Mouse (Mus musculus): ENCODE results near the gene Itpr3. TPM values are rescaled to one million over a fixed set of nuclear protein-coding genes. Genes with fewer than 3 reads are reported as not detected.

The Itpr3 gene
- polyA plus RNA-seq, 1 experiment from 2014 or later, result 4.9 TPM

DNA sequence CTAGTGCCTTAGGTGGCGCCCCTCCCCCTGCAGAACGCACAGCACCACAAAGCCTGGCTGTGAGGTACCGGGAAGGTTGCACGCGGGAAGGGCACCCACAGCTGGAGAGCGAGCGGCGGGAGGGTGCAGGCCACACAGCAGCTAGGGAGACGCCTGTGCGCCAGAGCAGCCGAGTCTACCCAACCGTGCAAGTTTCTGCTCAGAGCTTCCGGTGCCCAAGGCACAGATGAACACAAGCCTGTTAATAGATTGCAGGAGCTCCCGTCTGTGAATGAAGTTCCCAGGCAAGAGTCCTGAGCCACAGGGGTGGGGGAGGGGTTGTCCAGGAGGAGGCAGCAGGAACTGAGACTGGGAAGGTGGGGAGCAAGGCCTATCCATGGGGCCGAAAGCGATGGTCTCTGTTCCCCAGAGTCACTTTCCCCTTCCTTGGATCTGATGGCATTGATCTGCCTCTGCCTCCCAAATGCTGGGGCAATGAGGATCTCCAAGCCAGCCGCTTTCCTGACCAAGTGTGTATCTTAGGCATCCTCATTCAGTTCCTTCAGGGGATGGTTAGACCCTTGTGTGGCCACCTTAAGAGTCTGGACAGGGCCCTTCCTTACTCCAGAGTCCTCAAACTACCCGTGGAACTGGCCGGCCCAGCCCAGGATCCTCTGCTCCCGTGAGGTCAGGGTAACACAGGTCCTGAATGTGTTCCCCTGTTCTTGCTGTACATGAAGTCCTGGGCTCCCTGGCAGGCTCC lies 16.6 kb upstream of the Itpr3 start:
- Histone ChIP-seq H3K4me1 (peaks cover 43% of the 10 kb centered on the region), H3K27ac (peak overlapping the region; percentile 3; the same call in 1 of the 2 replicates), H3K9me3 (no peaks in the 10 kb centered on the region), H3K27me3 (no peaks in the 10 kb centered on the region), H3K36me3 (no peaks in the 10 kb centered on the region), H3K4me2 (0 out of 2 replicates have a peak overlapping the region, but pooled peaks have one; percentile 11), H3K9ac (no peak overlapping the region), H3K4me3 (no peak overlapping the region)
- no peak for ATAC-seq (ENCODE audit: borderline replicate concordance, extremely low read depth, low FRiP score, low TSS enrichment)
- WGBS, result 23% methylated on average over 20 of the region's 20 CpGs

DNA sequence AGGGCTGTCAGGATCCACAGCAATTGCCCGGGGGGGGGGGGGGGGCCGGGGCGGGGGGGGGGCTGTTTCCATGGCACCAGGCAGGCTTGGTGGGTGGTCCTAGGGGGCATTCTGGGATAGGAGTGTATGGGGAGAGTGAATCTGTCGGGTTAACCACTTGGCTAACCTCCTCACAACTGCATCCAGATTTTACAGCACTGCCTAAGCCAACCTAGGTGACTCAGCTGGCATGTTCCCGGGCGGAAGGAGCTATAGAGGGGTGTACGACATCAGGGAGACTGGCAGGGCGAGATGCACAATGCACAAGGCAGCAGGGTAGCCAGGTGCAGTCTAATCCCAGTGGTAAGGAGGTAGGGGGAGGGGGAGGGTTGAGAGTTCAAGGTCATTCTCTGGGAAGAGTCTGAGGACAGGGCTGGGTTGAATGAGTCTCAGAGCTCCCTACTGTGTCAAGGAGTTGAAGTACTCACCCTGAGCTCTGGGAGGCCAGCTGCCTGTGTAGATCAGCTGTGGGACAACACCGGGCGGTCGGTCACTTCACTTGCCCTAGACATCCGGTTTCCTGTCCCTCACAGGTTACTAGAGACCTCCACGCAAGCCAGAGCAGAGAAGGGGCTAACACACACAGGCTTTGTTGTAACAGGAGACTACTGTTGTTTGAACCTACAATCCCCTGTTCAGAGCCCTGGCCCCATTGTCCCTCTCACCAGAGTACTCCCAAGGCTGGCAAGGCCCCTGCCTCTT lies 15.9 kb upstream of the Itpr3 start:
- no peak overlapping the region for H3K27ac ChIP-seq

DNA sequence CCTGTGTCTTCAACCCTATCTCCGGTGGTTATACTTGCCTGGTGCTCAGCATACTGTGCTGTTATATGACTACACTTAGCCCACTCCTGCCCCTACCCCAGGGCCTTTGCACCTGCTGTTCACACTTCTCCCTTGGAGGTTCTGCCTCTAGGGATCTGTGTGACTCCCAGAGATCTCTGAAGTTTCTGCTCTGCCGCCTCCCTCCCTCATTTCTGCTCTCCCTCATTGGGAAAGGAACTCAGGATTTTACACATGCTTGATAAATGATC lies 15.4 kb upstream of the Itpr3 start:
- Histone ChIP-seq H3K27me3 (no peaks in the 10 kb centered on the region), H3K4me1 (peaks cover 41% of the 10 kb centered on the region)
- no peak for ATAC-seq (ENCODE audit: borderline replicate concordance, extremely low read depth, low FRiP score, low TSS enrichment)

More for the DNA sequence above, 15.9 kb upstream of the Itpr3 start:
- 53% methylated on average over 10 of the region's 13 CpGs for WGBS
- Histone ChIP-seq H3K36me3 (no peaks in the 10 kb centered on the region), H3K9me3 (no peaks in the 10 kb centered on the region), H3K9ac (no peak overlapping the region), H3K4me2 (no peak overlapping the region), H3K4me1 (peaks cover 43% of the 10 kb centered on the region), H3K27me3 (no peaks in the 10 kb centered on the region), H3K4me3 (no peak overlapping the region)
- no peak for ATAC-seq (ENCODE audit: borderline replicate concordance, extremely low read depth, low FRiP score, low TSS enrichment)

DNA sequence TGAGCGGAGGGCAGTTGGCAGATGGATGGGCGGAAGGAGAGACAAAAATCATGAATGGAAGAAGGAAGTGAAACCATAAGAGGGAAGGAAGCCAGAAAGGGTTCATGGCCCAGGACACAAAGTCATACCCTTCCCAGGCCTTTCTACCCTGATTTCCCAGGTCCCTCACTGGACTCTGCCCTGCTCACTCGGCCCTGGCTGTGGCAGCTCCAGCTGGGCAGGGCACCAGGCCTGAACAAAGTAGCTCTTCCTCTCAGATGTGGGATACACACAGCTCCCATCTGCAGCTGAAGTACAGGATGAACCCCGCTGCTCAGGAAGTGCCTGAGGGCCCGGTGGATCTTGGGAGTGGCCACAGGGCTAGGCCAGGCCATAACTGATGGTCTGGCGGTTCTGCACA lies 14.3 kb upstream of the Itpr3 start:
- Histone ChIP-seq H3K4me1 (peaks cover 38% of the 10 kb centered on the region), H3K27me3 (no peaks in the 10 kb centered on the region), H3K36me3 (no peaks in the 10 kb centered on the region), H3K27ac (no peak overlapping the region), H3K9ac (no peak overlapping the region), H3K9me3 (no peaks in the 10 kb centered on the region), H3K4me3 (no peak overlapping the region), H3K4me2 (no peak overlapping the region)
- ATAC-seq (ENCODE audit: borderline replicate concordance, extremely low read depth, low FRiP score, low TSS enrichment), result no peak
- WGBS, result 74% methylated on average over 6 of the region's 6 CpGs

More for the DNA sequence above, 15.4 kb upstream of the Itpr3 start:
- no peak overlapping the region for H3K9ac ChIP-seq
- no peaks in the 10 kb centered on the region for H3K36me3 ChIP-seq
- no peak overlapping the region for H3K27ac ChIP-seq
- no peak overlapping the region for H3K4me3 ChIP-seq
- H3K4me2 ChIP-seq, result no peak overlapping the region
- no peaks in the 10 kb centered on the region for H3K9me3 ChIP-seq
- 90% methylated on average over 2 of the region's 2 CpGs for WGBS

DNA sequence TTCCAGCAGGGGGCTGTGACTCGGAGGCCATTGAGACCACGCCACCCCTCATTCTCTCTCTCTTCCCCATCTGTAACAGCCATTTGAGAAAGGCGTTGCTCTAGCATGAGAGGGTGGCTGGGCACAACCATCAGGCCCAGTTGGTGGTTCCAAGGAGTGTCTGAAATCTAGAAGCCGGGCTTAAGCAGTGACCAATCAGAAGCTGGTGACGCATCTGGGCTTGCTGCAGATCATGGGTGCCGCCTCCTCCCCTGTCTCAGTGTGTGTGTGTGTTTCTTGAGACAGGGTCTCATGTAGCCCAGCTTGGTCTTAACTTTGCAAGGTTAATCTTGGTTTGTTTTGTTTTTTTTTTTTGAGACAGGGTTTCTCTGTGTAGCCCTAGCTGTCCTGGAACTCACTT lies 11.9 kb upstream of the Itpr3 start:
- H3K4me2 ChIP-seq, result no peak overlapping the region
- no peak overlapping the region for H3K27ac ChIP-seq
- no peaks in the 10 kb centered on the region for H3K9me3 ChIP-seq
- no peak for ATAC-seq (ENCODE audit: borderline replicate concordance, extremely low read depth, low FRiP score, low TSS enrichment)
- H3K4me1 ChIP-seq, result peaks cover 31% of the 10 kb centered on the region
- no peaks in the 10 kb centered on the region for H3K27me3 ChIP-seq
- H3K36me3 ChIP-seq, result no peaks in the 10 kb centered on the region
- H3K9ac ChIP-seq, result no peak overlapping the region
- H3K4me3 ChIP-seq, result no peak overlapping the region
- 78% methylated on average over 6 of the region's 6 CpGs for whole genome bisulfite sequencing

DNA sequence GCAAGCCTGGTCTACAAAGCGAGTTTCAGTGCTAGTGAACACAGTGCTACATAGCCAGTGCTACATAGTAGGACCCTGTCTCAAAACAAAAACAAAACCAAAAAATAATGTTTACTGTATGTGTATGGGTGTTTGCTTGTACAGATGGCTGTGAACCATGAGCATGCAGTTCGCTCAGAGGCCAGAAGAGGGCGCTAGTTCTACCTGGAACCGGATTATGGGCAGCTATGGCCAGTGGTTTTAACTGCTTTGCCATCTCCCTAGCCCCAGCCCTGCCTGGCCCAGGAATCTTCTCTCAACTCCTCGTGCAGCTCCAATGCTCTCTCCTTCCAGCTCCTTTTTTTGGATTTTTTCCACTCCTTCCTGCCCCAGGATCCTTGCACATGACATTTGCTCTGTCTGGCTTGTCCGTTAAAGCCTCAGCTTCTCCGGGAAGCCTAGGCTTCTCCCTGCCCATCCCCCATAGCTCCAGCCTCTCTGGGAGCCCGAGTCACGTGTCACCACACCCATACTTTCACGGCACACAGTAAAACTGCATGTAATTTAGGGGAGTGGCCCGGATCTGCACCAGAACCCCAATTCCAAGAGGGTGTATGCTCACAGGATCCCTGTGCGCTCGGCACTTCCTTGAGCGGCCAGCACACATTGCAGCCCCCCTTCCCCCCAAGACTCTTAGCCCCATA lies 9.2 kb upstream of the Itpr3 start:
- ATAC-seq (ENCODE audit: borderline replicate concordance, extremely low read depth, low FRiP score, low TSS enrichment), result no peak
- Histone ChIP-seq H3K4me1 (peaks cover 28% of the 10 kb centered on the region), H3K9ac (0 out of 2 replicates have a peak overlapping the region, but pooled peaks have one; percentile 21), H3K4me2 (no peak overlapping the region), H3K27me3 (no peaks in the 10 kb centered on the region), H3K9me3 (no peaks in the 10 kb centered on the region), H3K36me3 (no peaks in the 10 kb centered on the region), H3K27ac (peak overlapping the region; percentile 69), H3K4me3 (no peak overlapping the region)
- WGBS, result 73% methylated on average over 14 of the region's 14 CpGs

DNA sequence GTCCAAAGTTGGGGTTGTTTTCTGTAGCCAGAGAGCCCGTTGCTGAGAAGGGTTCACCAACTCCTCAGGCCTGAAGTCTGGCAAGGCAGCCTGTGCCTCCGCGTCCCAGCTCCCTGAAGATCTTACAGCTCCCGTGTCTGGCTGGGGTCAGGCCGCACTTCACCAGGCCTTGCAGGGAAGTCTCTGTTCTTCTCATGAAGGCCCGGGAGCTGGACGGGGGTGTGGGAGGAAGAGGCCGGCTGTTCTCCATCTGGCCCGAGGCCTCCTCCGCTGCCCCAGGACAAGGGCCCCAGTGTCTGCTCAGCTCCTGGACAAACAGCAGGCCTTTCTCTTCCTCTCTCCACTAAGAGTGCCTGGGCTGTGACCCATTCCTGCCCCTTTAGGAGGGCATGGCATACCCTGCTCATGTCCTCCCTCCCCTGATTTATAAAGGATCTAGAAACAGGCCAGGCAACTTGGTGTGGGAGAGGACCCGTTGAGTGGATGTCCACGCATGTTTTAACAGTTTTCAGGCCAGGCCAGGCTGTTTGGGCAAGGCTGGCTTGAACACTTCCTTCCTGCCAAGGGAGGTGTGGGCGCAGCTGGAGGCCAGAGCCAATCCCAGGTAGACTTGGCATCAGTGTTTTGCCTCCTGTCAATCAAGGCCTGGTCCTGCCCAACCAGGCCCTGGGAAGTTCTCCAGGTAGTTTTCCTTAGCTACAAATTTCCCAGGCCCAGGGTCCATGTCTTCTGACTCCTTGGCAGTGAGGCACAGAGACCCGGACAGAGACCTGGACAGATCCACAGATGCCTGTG lies 8.5 kb upstream of the Itpr3 start:
- peak overlapping the region; percentile 21 for H3K9ac ChIP-seq
- no peaks in the 10 kb centered on the region for H3K27me3 ChIP-seq
- H3K9me3 ChIP-seq, result no peaks in the 10 kb centered on the region
- H3K27ac ChIP-seq, result peak overlapping the region; percentile 69
- no peak overlapping the region for H3K4me2 ChIP-seq
- H3K36me3 ChIP-seq, result no peaks in the 10 kb centered on the region
- peaks cover 24% of the 10 kb centered on the region for H3K4me1 ChIP-seq
- whole genome bisulfite sequencing, result 40% methylated on average over 14 of the region's 14 CpGs
- ATAC-seq (ENCODE audit: borderline replicate concordance, extremely low read depth, low FRiP score, low TSS enrichment), result no peak
- no peak overlapping the region for H3K4me3 ChIP-seq

DNA sequence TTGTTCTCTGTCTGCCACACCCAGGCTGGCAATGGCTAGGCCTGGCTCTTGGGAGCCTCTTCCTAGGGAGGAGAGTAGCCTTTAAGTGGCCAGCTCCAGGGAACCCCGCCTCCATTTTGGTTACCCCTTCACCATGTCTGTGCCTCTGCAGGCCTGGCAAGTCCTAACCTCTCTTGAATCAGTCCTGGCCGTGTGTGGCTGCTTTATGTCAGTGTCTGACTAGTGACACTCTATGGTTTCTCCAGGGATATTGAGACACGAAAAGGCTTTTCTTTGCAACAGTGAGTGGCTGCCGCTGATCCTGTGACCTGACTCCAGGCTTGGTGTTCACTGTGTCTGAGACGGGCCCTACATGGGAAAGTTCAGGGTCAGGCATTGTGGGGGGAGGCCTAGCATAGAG lies 6.3 kb upstream of the Itpr3 start:
- 66% methylated on average over 5 of the region's 5 CpGs for WGBS
- H3K27me3 ChIP-seq, result no peaks in the 10 kb centered on the region
- peaks cover 25% of the 10 kb centered on the region for H3K4me1 ChIP-seq
- no peak overlapping the region for H3K4me3 ChIP-seq
- no peaks in the 10 kb centered on the region for H3K9me3 ChIP-seq
- ATAC-seq (ENCODE audit: borderline replicate concordance, extremely low read depth, low FRiP score, low TSS enrichment), result no peak
- H3K4me2 ChIP-seq, result no peak overlapping the region
- no peak overlapping the region for H3K27ac ChIP-seq
- no peaks in the 10 kb centered on the region for H3K36me3 ChIP-seq
- no peak overlapping the region for H3K9ac ChIP-seq

DNA sequence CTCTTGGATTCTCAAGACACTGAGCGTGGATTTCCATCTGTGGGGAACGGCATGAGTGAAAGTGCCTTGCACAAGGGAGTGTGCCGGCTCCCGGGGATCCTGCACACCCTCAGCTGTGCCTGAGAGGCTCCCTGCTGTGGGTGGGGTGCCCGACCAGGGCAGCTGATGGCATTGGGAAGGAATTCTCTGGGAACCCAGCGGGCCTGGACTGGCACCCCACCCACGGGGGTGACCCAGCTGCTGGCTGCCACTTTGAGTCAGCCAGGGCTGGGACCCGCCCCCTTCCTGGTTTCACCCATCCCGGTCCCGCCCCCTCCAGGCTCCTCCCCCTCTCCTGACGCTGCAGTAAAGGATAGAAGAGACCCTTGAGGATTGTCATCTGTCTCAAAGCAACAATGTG lies 5.6 kb upstream of the Itpr3 start:
- peak; percentile 32; the same call in 1 of the 2 replicates for ATAC-seq (ENCODE audit: borderline replicate concordance, extremely low read depth, low FRiP score, low TSS enrichment)
- peak overlapping the region; percentile 39 for H3K4me2 ChIP-seq
- no peaks in the 10 kb centered on the region for H3K36me3 ChIP-seq
- no peak overlapping the region for H3K9ac ChIP-seq
- WGBS, result 38% methylated on average over 10 of the region's 11 CpGs
- H3K9me3 ChIP-seq, result no peaks in the 10 kb centered on the region
- no peak overlapping the region for H3K4me3 ChIP-seq
- H3K27ac ChIP-seq, result peak overlapping the region; percentile 27; the same call in 1 of the 2 replicates
- H3K4me1 ChIP-seq, result peaks cover 28% of the 10 kb centered on the region
- H3K27me3 ChIP-seq, result no peaks in the 10 kb centered on the region

DNA sequence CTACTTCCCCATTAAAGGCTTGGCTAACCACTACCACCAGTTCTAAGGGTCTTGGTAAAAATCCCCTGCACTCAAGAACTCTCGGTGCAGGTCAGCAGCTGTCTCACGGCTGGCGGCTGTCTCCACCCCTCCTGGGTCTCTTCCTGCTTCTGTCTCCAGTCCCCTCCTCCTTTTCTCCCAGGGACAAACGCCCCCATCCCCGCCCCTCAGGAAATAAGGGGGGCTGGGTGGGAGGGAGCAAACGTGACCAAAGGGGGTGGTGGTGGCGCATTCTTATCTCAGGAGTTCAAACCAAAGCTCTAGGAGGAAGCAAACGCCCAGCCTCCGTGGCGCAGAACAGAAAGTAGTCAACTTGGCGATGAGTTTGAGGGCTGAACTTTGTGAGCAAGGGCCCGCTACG lies 934 bp upstream of the Itpr3 start:
- peaks cover 37% of the 10 kb centered on the region for H3K4me1 ChIP-seq
- under 1% methylated on average over 13 of the region's 13 CpGs for WGBS

DNA sequence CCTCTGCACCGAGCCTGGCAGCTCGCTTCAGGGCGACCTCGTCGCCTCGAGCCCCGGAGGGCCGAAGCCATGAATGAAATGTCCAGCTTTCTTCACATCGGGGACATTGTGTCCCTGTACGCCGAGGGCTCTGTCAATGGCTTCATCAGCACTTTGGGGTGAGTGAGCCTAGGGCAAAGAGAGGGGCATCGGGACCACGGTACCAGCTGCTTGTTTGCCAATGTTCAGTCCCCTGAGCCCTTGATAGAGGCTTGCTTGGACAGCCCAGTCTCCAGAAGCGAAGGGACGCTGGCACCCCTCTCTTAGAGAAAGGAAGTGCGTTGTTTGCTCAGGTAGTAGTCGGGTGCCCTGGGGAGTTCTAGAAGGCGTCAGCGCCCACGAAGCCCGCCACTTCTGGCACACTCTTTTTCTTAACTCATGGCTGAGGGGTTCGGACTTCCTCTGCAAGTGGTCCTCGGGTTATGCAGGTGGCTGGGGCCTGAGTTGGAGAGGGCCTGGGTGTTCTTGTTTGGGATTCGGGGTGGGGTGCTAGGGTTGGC lies 482 bp downstream of the Itpr3 start:
- H3K9ac ChIP-seq, result peak overlapping the region; percentile 65
- WGBS, result 1% methylated on average over 24 of the region's 24 CpGs
- H3K4me2 ChIP-seq, result peak overlapping the region; percentile 92
- H3K27ac ChIP-seq, result peak overlapping the region; percentile 91
- H3K9me3 ChIP-seq, result no peaks in the 10 kb centered on the region
- peaks cover 8% of the 10 kb centered on the region; the same call in 1 of the 2 replicates for H3K27me3 ChIP-seq
- H3K4me3 ChIP-seq, result peak overlapping the region; percentile 57
- H3K4me1 ChIP-seq, result peaks cover 33% of the 10 kb centered on the region
- H3K36me3 ChIP-seq, result no peaks in the 10 kb centered on the region
- no peak; the same call in 1 of the 2 replicates for ATAC-seq (ENCODE audit: borderline replicate concordance, extremely low read depth, low FRiP score, low TSS enrichment)

More for the DNA sequence above, 934 bp upstream of the Itpr3 start:
- Histone ChIP-seq H3K27ac (peak overlapping the region; percentile 91), H3K27me3 (peaks cover 8% of the 10 kb centered on the region; the same call in 1 of the 2 replicates), H3K9ac (peak overlapping the region; percentile 65), H3K4me3 (peak overlapping the region; percentile 57), H3K9me3 (no peaks in the 10 kb centered on the region), H3K36me3 (no peaks in the 10 kb centered on the region), H3K4me2 (peak overlapping the region; percentile 92)
- peak; percentile 63 for ATAC-seq (ENCODE audit: borderline replicate concordance, extremely low read depth, low FRiP score, low TSS enrichment)

All from lung, embryonic 15.5 days (tissue).